Mouse (Mus musculus): ENCODE data around the gene Adam8. TPM values are rescaled to one million over a fixed set of nuclear protein-coding genes. Genes with fewer than 3 reads are reported as not detected.
A peak's percentile ranks its signal among the peaks of the same experiment; 100 is the strongest.

Gene Adam8
- total and polyA plus RNA-seq, 3 experiments, result 0.26 to 9.1 (median 0.73) TPM

DNA sequence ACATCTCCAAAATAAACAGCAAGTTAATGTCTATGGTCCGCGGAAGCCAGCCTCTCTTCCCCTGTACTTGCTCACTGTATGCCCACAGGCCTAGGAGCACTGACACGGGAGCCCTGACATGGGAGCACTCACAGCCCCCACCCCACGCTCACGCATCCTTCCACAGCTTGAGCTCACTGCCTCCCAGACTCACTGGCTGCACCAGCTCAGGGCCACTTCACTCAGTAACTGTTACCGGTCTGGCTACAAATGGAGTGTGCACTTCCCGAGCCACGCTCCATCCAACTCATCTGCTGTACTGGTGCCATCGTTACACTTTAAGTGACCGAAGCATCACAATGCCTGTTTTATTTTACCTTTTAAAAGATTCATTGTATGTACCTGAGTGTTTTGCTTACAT lies 40.0 kb upstream of the Adam8 start:
- TF ChIP-seq POLR2A (IDR thresholded peaks at IDR 0.05; ENCODE audit: insufficient read depth, low read depth, low read length) (no peak), CTCF (IDR thresholded peaks at IDR 0.05) (no peak), EP300 (IDR thresholded peaks at IDR 0.05; ENCODE audit: insufficient read depth, low read depth, low read length) (no peak)
- no peaks in the 10 kb centered on the region for H3K27me3 ChIP-seq (ENCODE audit: control insufficient read depth, insufficient read depth, low read length)
- H3K36me3 ChIP-seq (ENCODE audit: control insufficient read depth, insufficient read depth, low read length), result no peaks in the 10 kb centered on the region
- no peak overlapping the region for H3K9ac ChIP-seq (ENCODE audit: low read depth, low read length)
- no peaks in the 10 kb centered on the region for H3K79me2 ChIP-seq (replicated peaks; ENCODE audit: control insufficient read depth, insufficient read depth, low read length)
- WGBS, result 94% methylated on average over 10 of the region's 10 CpGs
- no peak overlapping the region for H3K27ac ChIP-seq
- H3K4me3 ChIP-seq, result no peak overlapping the region
- H3K4me1 ChIP-seq (ENCODE audit: control insufficient read depth, insufficient read depth, low read length), result peaks cover 4% of the 10 kb centered on the region
- no peak for DNase-seq
- intact Hi-C loops (cut with DNase I), result no loop called here

DNA sequence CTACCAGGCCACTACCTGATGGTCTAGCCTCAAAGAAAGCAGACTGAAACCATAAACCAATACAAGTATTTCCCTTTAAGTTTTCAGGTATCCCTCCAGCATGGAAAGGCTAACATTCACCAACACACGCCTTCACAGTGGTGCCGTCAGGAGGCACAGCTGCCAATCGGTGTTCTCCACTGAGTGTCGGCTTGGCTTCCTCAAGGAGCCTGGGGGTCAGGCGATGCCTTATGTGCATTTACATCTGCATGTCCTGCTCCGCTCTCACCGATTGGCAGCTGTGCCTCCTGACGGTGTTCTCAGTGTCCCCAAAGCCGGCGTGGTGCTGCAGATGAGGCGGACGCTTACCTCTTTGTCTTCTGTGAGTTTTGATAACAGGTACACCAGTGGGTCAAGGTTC lies 39.4 kb upstream of the Adam8 start:
- intact Hi-C loops (cut with DNase I), result no loop called here
- no peaks in the 10 kb centered on the region for H3K79me2 ChIP-seq (replicated peaks; ENCODE audit: control insufficient read depth, insufficient read depth, low read length)
- H3K27ac ChIP-seq, result no peak overlapping the region
- DNase-seq, result no peak
- H3K4me1 ChIP-seq (ENCODE audit: control insufficient read depth, insufficient read depth, low read length), result peaks cover under 1% of the 10 kb centered on the region
- WGBS, result 94% methylated on average over 12 of the region's 12 CpGs
- no peak overlapping the region for H3K9ac ChIP-seq (ENCODE audit: low read depth, low read length)
- no peak overlapping the region for H3K4me3 ChIP-seq
- TF ChIP-seq CTCF (IDR thresholded peaks at IDR 0.05) (no peak), POLR2A (IDR thresholded peaks at IDR 0.05; ENCODE audit: insufficient read depth, low read depth, low read length) (no peak), EP300 (IDR thresholded peaks at IDR 0.05; ENCODE audit: insufficient read depth, low read depth, low read length) (no peak)
- no peaks in the 10 kb centered on the region for H3K27me3 ChIP-seq (ENCODE audit: control insufficient read depth, insufficient read depth, low read length)
- no peaks in the 10 kb centered on the region for H3K36me3 ChIP-seq (ENCODE audit: control insufficient read depth, insufficient read depth, low read length)

- intact Hi-C loops (cut with DNase I), result no loop called here
- WGBS, result 99% methylated on average over 17 of the region's 17 CpGs
- H3K36me3 ChIP-seq (ENCODE audit: control insufficient read depth, insufficient read depth, low read length), result no peaks in the 10 kb centered on the region
- no peak overlapping the region for H3K4me3 ChIP-seq
- no peaks in the 10 kb centered on the region for H3K27me3 ChIP-seq (ENCODE audit: control insufficient read depth, insufficient read depth, low read length)
- H3K4me1 ChIP-seq (ENCODE audit: control insufficient read depth, insufficient read depth, low read length), result no peaks in the 10 kb centered on the region
- no peak for DNase-seq
- no peak overlapping the region for H3K9ac ChIP-seq (ENCODE audit: low read depth, low read length)
- TF ChIP-seq CTCF (IDR thresholded peaks at IDR 0.05) (no peak), EP300 (IDR thresholded peaks at IDR 0.05; ENCODE audit: insufficient read depth, low read depth, low read length) (no peak), POLR2A (IDR thresholded peaks at IDR 0.05; ENCODE audit: insufficient read depth, low read depth, low read length) (no peak)
- H3K79me2 ChIP-seq (replicated peaks; ENCODE audit: control insufficient read depth, insufficient read depth, low read length), result no peaks in the 10 kb centered on the region
- H3K27ac ChIP-seq, result no peak overlapping the region
These were observed 19.0 kb upstream of the Adam8 start for GRCm38 (mm10) chr7:140011336-140011735.

DNA sequence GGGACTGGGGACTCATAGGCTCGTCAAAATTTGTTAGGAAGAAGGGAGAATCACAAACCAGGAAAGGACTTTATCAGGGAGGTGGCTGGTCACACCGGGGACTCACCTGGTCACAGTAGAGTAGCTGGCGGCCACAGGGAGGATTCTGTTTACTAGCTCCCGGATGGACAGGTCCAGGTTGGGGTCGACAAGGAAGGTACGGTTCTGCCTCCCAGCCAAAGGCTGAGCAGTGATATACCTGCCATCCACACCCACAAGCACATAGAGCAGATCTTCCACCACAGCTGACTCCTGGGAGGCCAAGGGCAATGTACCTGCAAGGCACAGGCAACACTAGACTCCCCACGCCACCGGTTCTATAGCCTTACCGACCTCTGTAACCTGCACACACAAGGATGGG lies 15.4 kb upstream of the Adam8 start:
- Histone ChIP-seq H3K4me1 (ENCODE audit: control insufficient read depth, insufficient read depth, low read length) (no peaks in the 10 kb centered on the region), H3K4me3 (no peak overlapping the region), H3K36me3 (ENCODE audit: control insufficient read depth, insufficient read depth, low read length) (no peaks in the 10 kb centered on the region), H3K27ac (no peak overlapping the region), H3K9ac (ENCODE audit: low read depth, low read length) (no peak overlapping the region), H3K27me3 (ENCODE audit: control insufficient read depth, insufficient read depth, low read length) (no peaks in the 10 kb centered on the region), H3K79me2 (replicated peaks; ENCODE audit: control insufficient read depth, insufficient read depth, low read length) (no peaks in the 10 kb centered on the region)
- intact Hi-C loops (cut with DNase I), result no loop called here
- TF ChIP-seq CTCF (IDR thresholded peaks at IDR 0.05) (no peak), EP300 (IDR thresholded peaks at IDR 0.05; ENCODE audit: insufficient read depth, low read depth, low read length) (no peak), POLR2A (IDR thresholded peaks at IDR 0.05; ENCODE audit: insufficient read depth, low read depth, low read length) (no peak)
- 95% methylated on average over 9 of the region's 9 CpGs for WGBS
- peak in 1 of 2 experiments; percentile 12 for DNase-seq

GRCm38 (mm10) chr7:140006861-140007611 lies 14.7 kb upstream of the Adam8 start:
- Histone ChIP-seq H3K4me1 (ENCODE audit: control insufficient read depth, insufficient read depth, low read length) (no peaks in the 10 kb centered on the region), H3K27me3 (ENCODE audit: control insufficient read depth, insufficient read depth, low read length) (no peaks in the 10 kb centered on the region), H3K36me3 (ENCODE audit: control insufficient read depth, insufficient read depth, low read length) (no peaks in the 10 kb centered on the region), H3K4me3 (no peak overlapping the region), H3K9ac (ENCODE audit: low read depth, low read length) (no peak overlapping the region), H3K79me2 (replicated peaks; ENCODE audit: control insufficient read depth, insufficient read depth, low read length) (no peaks in the 10 kb centered on the region), H3K27ac (no peak overlapping the region)
- 95% methylated on average over 9 of the region's 9 CpGs for WGBS
- TF ChIP-seq CTCF (IDR thresholded peaks at IDR 0.05) (no peak), POLR2A (IDR thresholded peaks at IDR 0.05; ENCODE audit: insufficient read depth, low read depth, low read length) (no peak)
- intact Hi-C loops (cut with DNase I), result no loop called here
- DNase-seq, result peak in 1 of 2 experiments; percentile 7

- no peaks in the 10 kb centered on the region for H3K27me3 ChIP-seq (ENCODE audit: control insufficient read depth, insufficient read depth, low read length)
- no peaks in the 10 kb centered on the region for H3K79me2 ChIP-seq (replicated peaks; ENCODE audit: control insufficient read depth, insufficient read depth, low read length)
- H3K4me1 ChIP-seq (ENCODE audit: control insufficient read depth, insufficient read depth, low read length), result no peaks in the 10 kb centered on the region
- WGBS, result 93% methylated on average over 8 of the region's 8 CpGs
- no peak overlapping the region for H3K4me3 ChIP-seq
- TF ChIP-seq POLR2A (IDR thresholded peaks at IDR 0.05; ENCODE audit: insufficient read depth, low read depth, low read length), result no peak
- no peak for TF ChIP-seq EP300 (IDR thresholded peaks at IDR 0.05; ENCODE audit: insufficient read depth, low read depth, low read length)
- TF ChIP-seq CTCF (IDR thresholded peaks at IDR 0.05), result no peak
- H3K9ac ChIP-seq (ENCODE audit: low read depth, low read length), result no peak overlapping the region
- H3K27ac ChIP-seq, result no peak overlapping the region
- H3K36me3 ChIP-seq (ENCODE audit: control insufficient read depth, insufficient read depth, low read length), result no peaks in the 10 kb centered on the region
- no peak for DNase-seq
- intact Hi-C loops (cut with DNase I), result no loop called here
These were observed 12.3 kb upstream of the Adam8 start for GRCm38 (mm10) chr7:140004666-140005065.
